Mouse (Mus musculus): ENCODE measurements around the gene Olfr44.

Olfr44 gene

DNA sequence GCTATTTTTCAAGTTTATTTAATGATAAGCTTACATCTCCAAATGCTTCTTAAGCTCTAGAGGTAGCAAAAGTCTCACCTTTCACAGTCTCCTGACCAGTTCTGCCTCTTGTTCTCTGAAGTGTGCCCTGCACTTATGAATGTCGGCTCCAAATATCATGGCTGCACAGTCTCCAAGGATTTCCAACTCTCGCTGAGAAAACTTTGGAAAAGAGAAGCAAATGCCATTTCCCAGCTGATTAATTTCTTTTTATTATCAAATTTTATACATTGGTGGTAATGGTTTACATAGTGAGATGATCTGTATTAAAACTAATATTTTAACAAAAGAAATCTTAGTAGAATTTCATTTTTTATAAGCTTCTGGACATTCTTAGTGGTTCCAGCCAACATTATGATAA lies at the start of gene Olfr44:
Olfr44 (minus strand) TSS at position 101 of the 400 bp plus-strand sequence.
- no peak for DNase-seq (ENCODE audit: low spot score)

DNA sequence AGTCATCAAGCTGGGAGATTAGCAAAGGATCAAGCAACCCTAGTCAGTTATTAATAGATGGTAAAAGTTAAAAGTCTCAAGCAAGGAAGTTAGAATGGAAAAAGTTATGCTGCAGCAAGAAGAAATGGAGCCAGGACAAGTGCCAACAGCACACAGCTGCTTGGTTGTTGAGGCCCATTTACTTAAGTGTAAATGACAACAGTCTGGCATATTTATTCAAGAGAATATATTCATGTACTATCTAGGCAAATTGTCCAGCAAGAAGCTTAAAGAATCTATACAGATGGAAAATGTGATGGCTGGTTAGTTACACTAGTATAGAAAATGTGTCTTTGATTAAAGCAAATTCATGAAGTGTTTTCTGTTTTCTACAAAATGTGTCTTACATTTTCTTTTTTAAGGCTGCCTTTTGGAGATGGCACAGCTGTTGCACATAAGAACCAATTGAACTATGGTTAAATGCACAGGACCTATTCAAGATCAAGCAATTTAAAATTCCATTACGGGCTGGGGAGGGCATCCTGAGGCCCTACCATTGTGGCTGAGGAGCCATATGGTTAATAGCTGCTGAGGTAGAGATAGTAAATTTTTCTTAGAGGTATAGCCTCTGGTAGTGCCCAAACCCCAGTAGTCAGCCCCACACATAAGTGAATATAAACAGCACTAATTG lies 30.0 kb upstream of the Olfr44 start:
- no peak for DNase-seq (ENCODE audit: low spot score)

DNA sequence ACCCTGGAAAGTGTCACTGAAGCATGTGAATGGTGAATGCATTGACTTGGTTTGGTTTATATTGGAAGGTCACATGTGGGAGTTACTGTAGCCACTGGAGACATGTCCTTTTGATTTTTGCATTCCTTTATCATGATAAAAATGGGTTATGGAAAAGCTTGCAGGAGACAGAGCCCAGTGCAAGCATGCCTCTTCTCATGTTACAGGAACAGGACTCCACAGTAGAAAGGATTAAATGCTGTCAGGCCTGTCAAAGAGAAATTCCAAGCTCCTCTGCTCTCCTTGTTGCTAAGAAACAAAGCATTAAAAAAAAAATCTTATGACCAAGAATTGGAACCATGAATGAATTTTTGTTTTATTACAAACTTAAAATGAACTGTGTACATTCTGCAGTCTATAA lies 24.8 kb upstream of the Olfr44 start:
- DNase-seq (ENCODE audit: low spot score), result no peak

DNA sequence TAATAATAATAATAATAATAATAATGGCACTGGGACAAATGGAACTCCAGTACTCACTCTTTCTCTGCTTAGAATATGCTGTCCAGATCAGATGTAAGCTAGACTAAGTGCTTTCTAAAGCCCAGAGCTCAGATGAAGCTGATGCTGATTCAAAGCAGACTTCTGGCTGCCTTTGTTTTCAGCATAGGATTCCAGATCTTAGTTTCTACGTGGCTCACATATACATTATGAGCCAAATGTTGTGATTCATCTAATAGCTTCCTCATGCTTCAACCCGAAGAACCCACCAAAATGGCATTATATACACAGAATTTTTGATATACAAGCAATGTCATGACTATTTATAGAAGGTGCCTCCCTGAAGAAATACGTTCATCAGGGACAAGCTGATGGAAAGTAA lies 21.7 kb upstream of the Olfr44 start, which contains the start of gene Olfr957:
Olfr957 (minus strand) TSS at position 279 of the 400 bp plus-strand sequence.
- no peak for DNase-seq (ENCODE audit: low spot score)

- no peak for DNase-seq (ENCODE audit: low spot score)
Observed at GRCm38 (mm10) chr9:39509412-39509811, 15.6 kb upstream of the Olfr44 start.

GRCm38 (mm10) chr9:39508998-39509397 lies 15.2 kb upstream of the Olfr44 start:
- DNase-seq (ENCODE audit: low spot score), result no peak

DNA sequence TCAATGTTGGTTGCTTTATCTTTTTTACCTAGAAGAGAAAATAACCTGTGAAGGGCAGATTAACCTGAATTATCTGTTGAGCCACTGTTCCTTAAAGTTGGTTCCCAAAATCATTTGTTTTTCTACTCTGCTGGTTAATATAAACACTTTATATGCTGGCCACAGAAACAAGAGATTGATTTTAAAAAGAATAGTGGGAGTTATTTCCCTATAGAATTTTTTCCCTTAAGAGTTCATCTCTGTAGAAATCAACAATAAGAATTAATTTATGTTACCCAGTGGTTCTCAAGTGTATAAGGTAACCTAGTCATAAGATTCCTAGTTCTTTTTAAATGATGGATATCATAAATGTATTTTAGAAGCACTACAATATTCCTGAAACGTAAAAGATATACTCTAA lies 22.0 kb downstream of the Olfr44 start, which contains the start of gene Olfr955:
Olfr955 (minus strand) TSS at position 101 of the 400 bp plus-strand sequence.
- no peak for DNase-seq (ENCODE audit: low spot score)

- DNase-seq (ENCODE audit: low spot score), result no peak
Observed at GRCm38 (mm10) chr9:39456401-39456800, 37.4 kb downstream of the Olfr44 start, which contains the start of gene Olfr954. Olfr954 (plus strand) TSS chr9:39456701.

Measured in lung, postnatal 25 days (tissue).